Mouse (Mus musculus): Measurements from ENCODE around the gene Plgrkt.

GRCm38 (mm10) chr19:29390483-29390882 lies 23.3 kb upstream of the Plgrkt start:
- TF ChIP-seq CTCF (IDR thresholded peaks at IDR 0.05; ENCODE audit: low read depth) (no peak), EP300 (IDR thresholded peaks at IDR 0.05; ENCODE audit: low read depth) (no peak)

Measured in heart, postnatal 0 days (tissue).